Mouse (Mus musculus) neural tube, embryonic 13.5 days (tissue): ENCODE measurements at regions not wholly inside any gene's neighbourhood (a gene's known extent, or its start where the extent isn't known, plus 50 kb on each side); places are given as distances from the start of the nearest gene placed in this dataset.

Experiments used
- ATAC-seq: fragments of 200-750 bp; cut with Nextera tagmentation; 2 replicates; pipeline ENCODE4 v1.8.0; 2017; ENCODE audit warnings: low read depth, mild to moderate bottlenecking, moderate TSS enrichment, moderate library complexity
- H3K27ac ChIP-seq: fragments of 300-500 bp; sonication (generic); replicated peaks from 2 replicates; pipeline ENCODE4 v1.5.1; 2015; ENCODE audit warnings: moderate library complexity, mild to moderate bottlenecking, inconsistent platforms
- H3K27me3 ChIP-seq: fragments of 300-500 bp; sonication (generic); 2 replicates; pipeline ENCODE4 v1.6.1; 2015; ENCODE audit warnings: mild to moderate bottlenecking, inconsistent platforms
- H3K36me3 ChIP-seq: fragments of 300-500 bp; sonication (generic); 2 replicates; pipeline ENCODE4 v1.6.1; 2015; ENCODE audit warnings: mild to moderate bottlenecking, inconsistent platforms
- H3K4me1 ChIP-seq: fragments of 300-500 bp; sonication (generic); replicated peaks from 2 replicates; pipeline ENCODE4 v1.6.1; 2015; ENCODE audit warnings: inconsistent platforms
- H3K4me2 ChIP-seq: fragments of 300-500 bp; sonication (generic); 2 replicates; pipeline ENCODE4 v1.6.1; 2015; ENCODE audit warnings: inconsistent platforms, mild to moderate bottlenecking, moderate library complexity
- H3K4me3 ChIP-seq: fragments of 300-500 bp; sonication (generic); 2 replicates; pipeline ENCODE4 v1.5.1; 2015; ENCODE audit warnings: mild to moderate bottlenecking, inconsistent platforms
- H3K9ac ChIP-seq: fragments of 300-500 bp; sonication (generic); 2 replicates; pipeline ENCODE4 v1.6.1; 2015; ENCODE audit warnings: moderate library complexity, mild to moderate bottlenecking, inconsistent platforms
- H3K9me3 ChIP-seq: fragments of 300-500 bp; sonication (generic); 2 replicates; pipeline ENCODE4 v1.6.1; 2016; ENCODE audit warnings: inconsistent platforms
- WGBS: fragments of 180-500 bp; shearing (Covaris S2); methylation state at CpG from one replicate; pipeline ENCODE4 v1.1.7; 2015; 5-methylcytosine and 5-hydroxymethylcytosine counted together

GRCm38 (mm10) chr6:51215371-51215770 is 217.1 kb upstream of the Nfe2l3 start:
- Histone ChIP-seq H3K4me1 (peaks cover 7% of the 10 kb centered on the region; the same call in 1 of the 2 replicates), H3K27me3 (no peaks in the 10 kb centered on the region), H3K9ac (no peak overlapping the region), H3K4me3 (no peak overlapping the region), H3K27ac (no peak overlapping the region), H3K9me3 (no peaks in the 10 kb centered on the region), H3K36me3 (no peaks in the 10 kb centered on the region), H3K4me2 (no peak overlapping the region)
- ATAC-seq, result no peak
- WGBS, result 89% methylated on average over 10 of the region's 10 CpGs

- Histone ChIP-seq H3K36me3 (no peaks in the 10 kb centered on the region), H3K9me3 (no peaks in the 10 kb centered on the region), H3K4me1 (peaks cover 6% of the 10 kb centered on the region; the same call in 1 of the 2 replicates), H3K27me3 (no peaks in the 10 kb centered on the region), H3K4me3 (no peak overlapping the region), H3K27ac (no peak overlapping the region), H3K4me2 (no peak overlapping the region), H3K9ac (no peak overlapping the region)
- no peak for ATAC-seq
- WGBS, result 55% methylated on average over 8 of the region's 8 CpGs
Measured at GRCm38 (mm10) chr6:51216472-51216871, 216.0 kb upstream of the Nfe2l3 start.

GRCm38 (mm10) chr6:51219691-51220090 is 212.8 kb upstream of the Nfe2l3 start:
- H3K4me2 ChIP-seq, result no peak overlapping the region
- H3K27ac ChIP-seq, result no peak overlapping the region
- no peaks in the 10 kb centered on the region for H3K9me3 ChIP-seq
- H3K4me1 ChIP-seq, result no peaks in the 10 kb centered on the region
- no peaks in the 10 kb centered on the region for H3K36me3 ChIP-seq
- 0 out of 2 replicates have a peak, but pooled peaks cover 3% of the 10 kb centered on the region for H3K27me3 ChIP-seq
- WGBS, result 75% methylated on average over 12 of the region's 12 CpGs
- H3K4me3 ChIP-seq, result no peak overlapping the region
- ATAC-seq, result no peak
- H3K9ac ChIP-seq, result no peak overlapping the region

- Histone ChIP-seq H3K9ac (no peak overlapping the region), H3K4me2 (no peak overlapping the region), H3K4me1 (no peaks in the 10 kb centered on the region), H3K27ac (no peak overlapping the region), H3K36me3 (no peaks in the 10 kb centered on the region), H3K9me3 (no peaks in the 10 kb centered on the region), H3K27me3 (0 out of 2 replicates have a peak, but pooled peaks cover 3% of the 10 kb centered on the region), H3K4me3 (no peak overlapping the region)
- ATAC-seq, result no peak
- WGBS, result 71% methylated on average over 4 of the region's 4 CpGs
Measured at GRCm38 (mm10) chr6:51220778-51221177, 211.7 kb upstream of the Nfe2l3 start.

GRCm38 (mm10) chr6:51236077-51236740 is 196.3 kb upstream of the Nfe2l3 start:
- H3K27me3 ChIP-seq, result no peaks in the 10 kb centered on the region
- peaks cover 2% of the 10 kb centered on the region; the same call in 1 of the 2 replicates for H3K9me3 ChIP-seq
- no peak overlapping the region for H3K27ac ChIP-seq
- H3K36me3 ChIP-seq, result no peaks in the 10 kb centered on the region
- H3K4me3 ChIP-seq, result no peak overlapping the region
- 89% methylated on average over 11 of the region's 11 CpGs for WGBS
- H3K4me2 ChIP-seq, result no peak overlapping the region
- no peak for ATAC-seq
- no peaks in the 10 kb centered on the region for H3K4me1 ChIP-seq
- H3K9ac ChIP-seq, result no peak overlapping the region

GRCm38 (mm10) chr6:51240039-51240438 is 192.4 kb upstream of the Nfe2l3 start:
- Histone ChIP-seq H3K27ac (no peak overlapping the region), H3K9ac (no peak overlapping the region), H3K36me3 (no peaks in the 10 kb centered on the region), H3K4me3 (no peak overlapping the region), H3K4me2 (no peak overlapping the region), H3K4me1 (no peaks in the 10 kb centered on the region), H3K9me3 (peaks cover 9% of the 10 kb centered on the region; the same call in 1 of the 2 replicates), H3K27me3 (no peaks in the 10 kb centered on the region)
- no peak for ATAC-seq
- WGBS, result 86% methylated on average over 3 of the region's 3 CpGs

GRCm38 (mm10) chr6:51250233-51250632 is 182.2 kb upstream of the Nfe2l3 start:
- ATAC-seq, result no peak
- H3K27ac ChIP-seq, result no peak overlapping the region

GRCm38 (mm10) chr6:51251432-51251831 is 181.0 kb upstream of the Nfe2l3 start:
- Histone ChIP-seq H3K9me3 (no peaks in the 10 kb centered on the region), H3K4me1 (no peaks in the 10 kb centered on the region), H3K9ac (no peak overlapping the region), H3K36me3 (no peaks in the 10 kb centered on the region), H3K4me3 (no peak overlapping the region), H3K27me3 (no peaks in the 10 kb centered on the region), H3K4me2 (no peak overlapping the region), H3K27ac (no peak overlapping the region)
- no peak for ATAC-seq
- WGBS, result 93% methylated on average over 2 of the region's 2 CpGs

More at GRCm38 (mm10) chr6:51250233-51250632, 182.2 kb upstream of the Nfe2l3 start:
- Histone ChIP-seq H3K36me3 (no peaks in the 10 kb centered on the region), H3K9ac (no peak overlapping the region), H3K4me1 (no peaks in the 10 kb centered on the region), H3K9me3 (no peaks in the 10 kb centered on the region), H3K4me2 (no peak overlapping the region), H3K4me3 (no peak overlapping the region), H3K27me3 (no peaks in the 10 kb centered on the region)

- ATAC-seq, result no peak
- 85% methylated on average over 3 of the region's 3 CpGs for WGBS
- H3K4me1 ChIP-seq, result no peaks in the 10 kb centered on the region
- no peak overlapping the region for H3K4me2 ChIP-seq
- H3K4me3 ChIP-seq, result no peak overlapping the region
- no peak overlapping the region for H3K27ac ChIP-seq
- no peaks in the 10 kb centered on the region for H3K36me3 ChIP-seq
- H3K9ac ChIP-seq, result no peak overlapping the region
- no peaks in the 10 kb centered on the region for H3K9me3 ChIP-seq
- H3K27me3 ChIP-seq, result no peaks in the 10 kb centered on the region
Measured at GRCm38 (mm10) chr6:51252721-51253120, 179.7 kb upstream of the Nfe2l3 start.

- WGBS, result 75% methylated on average over 4 of the region's 4 CpGs
- Histone ChIP-seq H3K9ac (no peak overlapping the region), H3K9me3 (peaks cover 7% of the 10 kb centered on the region; the same call in 1 of the 2 replicates), H3K27ac (no peak overlapping the region), H3K4me1 (no peaks in the 10 kb centered on the region), H3K27me3 (no peaks in the 10 kb centered on the region), H3K36me3 (no peaks in the 10 kb centered on the region), H3K4me2 (no peak overlapping the region), H3K4me3 (no peak overlapping the region)
- ATAC-seq, result no peak
Measured at GRCm38 (mm10) chr6:51256631-51257030, 175.8 kb upstream of the Nfe2l3 start.

- Histone ChIP-seq H3K9ac (no peak overlapping the region), H3K4me3 (no peak overlapping the region), H3K27ac (no peak overlapping the region), H3K36me3 (no peaks in the 10 kb centered on the region), H3K4me1 (no peaks in the 10 kb centered on the region), H3K9me3 (peaks cover 7% of the 10 kb centered on the region; the same call in 1 of the 2 replicates), H3K27me3 (no peaks in the 10 kb centered on the region), H3K4me2 (no peak overlapping the region)
- WGBS, result 85% methylated on average over 6 of the region's 6 CpGs
- no peak for ATAC-seq
Measured at GRCm38 (mm10) chr6:51257524-51257923, 174.9 kb upstream of the Nfe2l3 start.

- H3K27me3 ChIP-seq, result no peaks in the 10 kb centered on the region
- H3K27ac ChIP-seq, result no peak overlapping the region
- H3K9ac ChIP-seq, result no peak overlapping the region
- ATAC-seq, result no peak
- H3K4me3 ChIP-seq, result no peak overlapping the region
- no peaks in the 10 kb centered on the region for H3K36me3 ChIP-seq
- peaks cover 7% of the 10 kb centered on the region; the same call in 1 of the 2 replicates for H3K9me3 ChIP-seq
- no peak overlapping the region for H3K4me2 ChIP-seq
- no peaks in the 10 kb centered on the region for H3K4me1 ChIP-seq
- 81% methylated on average over 2 of the region's 2 CpGs for WGBS
Measured at GRCm38 (mm10) chr6:51258304-51258703, 174.2 kb upstream of the Nfe2l3 start.

GRCm38 (mm10) chr6:51263595-51263994 is 168.9 kb upstream of the Nfe2l3 start:
- H3K9me3 ChIP-seq, result peaks cover 7% of the 10 kb centered on the region; the same call in 1 of the 2 replicates
- H3K4me1 ChIP-seq, result no peaks in the 10 kb centered on the region
- 82% methylated on average over 4 of the region's 4 CpGs for WGBS
- H3K36me3 ChIP-seq, result no peaks in the 10 kb centered on the region
- H3K9ac ChIP-seq, result no peak overlapping the region
- H3K4me2 ChIP-seq, result no peak overlapping the region
- H3K4me3 ChIP-seq, result no peak overlapping the region
- 0 out of 2 replicates have a peak, but pooled peaks cover 2% of the 10 kb centered on the region for H3K27me3 ChIP-seq
- H3K27ac ChIP-seq, result no peak overlapping the region
- no peak for ATAC-seq
